Mouse (Mus musculus): Measurements from ENCODE around the gene Pphln1.
"Not testable (repeated sequence)": the region's sequence is repeated elsewhere in the genome, so short reads cannot be mapped to it uniquely, and the experiment has no call there.

Pphln1 gene

GRCm38 (mm10) chr15:93397826-93398698 is at the start of gene Pphln1, which contains the start of gene Zcrb1:
Pphln1 (plus strand) TSS chr15:93398350.
Zcrb1 (minus strand) TSS chr15:93398334.
- DNase-seq (ENCODE audit: low spot score), result peak; percentile 81

GRCm38 (mm10) chr15:93358346-93359095 is 39.6 kb upstream of the Pphln1 start:
- DNase-seq (ENCODE audit: low spot score), result no peak

- DNase-seq (ENCODE audit: low spot score), result no peak
Measured at GRCm38 (mm10) chr15:93365561-93365960, 32.6 kb upstream of the Pphln1 start.

GRCm38 (mm10) chr15:93368558-93368957 is 29.6 kb upstream of the Pphln1 start:
- no peak for DNase-seq (ENCODE audit: low spot score)

- no peak for DNase-seq (ENCODE audit: low spot score)
Measured at GRCm38 (mm10) chr15:93371838-93372237, 26.3 kb upstream of the Pphln1 start.

GRCm38 (mm10) chr15:93372525-93373119 is 25.5 kb upstream of the Pphln1 start:
- not testable (repeated sequence) for DNase-seq (ENCODE audit: low spot score)

- no peak for DNase-seq (ENCODE audit: low spot score)
Measured at GRCm38 (mm10) chr15:93375696-93376095, 22.5 kb upstream of the Pphln1 start.

GRCm38 (mm10) chr15:93379177-93379576 is 19.0 kb upstream of the Pphln1 start:
- no peak for DNase-seq (ENCODE audit: low spot score)

GRCm38 (mm10) chr15:93381337-93381736 is 16.8 kb upstream of the Pphln1 start:
- DNase-seq (ENCODE audit: low spot score), result no peak

GRCm38 (mm10) chr15:93397269-93397668 is 881 bp upstream of the Pphln1 start:
- DNase-seq (ENCODE audit: low spot score), result no peak

GRCm38 (mm10) chr15:93398699-93399540 is 770 bp downstream of the Pphln1 start:
- peak; percentile 4 for DNase-seq (ENCODE audit: low spot score)

GRCm38 (mm10) chr15:93401446-93401845 is 3.3 kb downstream of the Pphln1 start:
- DNase-seq (ENCODE audit: low spot score), result no peak

- DNase-seq (ENCODE audit: low spot score), result no peak
Measured at GRCm38 (mm10) chr15:93402730-93403129, 4.6 kb downstream of the Pphln1 start.

- DNase-seq (ENCODE audit: low spot score), result no peak
Measured at GRCm38 (mm10) chr15:93404849-93405248, 6.7 kb downstream of the Pphln1 start.

- DNase-seq (ENCODE audit: low spot score), result no peak
Measured at GRCm38 (mm10) chr15:93405446-93405986, 7.4 kb downstream of the Pphln1 start.

- DNase-seq (ENCODE audit: low spot score), result no peak
Measured at GRCm38 (mm10) chr15:93406492-93406891, 8.3 kb downstream of the Pphln1 start.

GRCm38 (mm10) chr15:93412445-93412844 is 14.3 kb downstream of the Pphln1 start:
- DNase-seq (ENCODE audit: low spot score), result no peak

GRCm38 (mm10) chr15:93414456-93414855 is 16.3 kb downstream of the Pphln1 start:
- DNase-seq (ENCODE audit: low spot score), result no peak

- DNase-seq (ENCODE audit: low spot score), result no peak
Measured at GRCm38 (mm10) chr15:93416300-93416699, 18.1 kb downstream of the Pphln1 start.

GRCm38 (mm10) chr15:93420596-93420995 is 22.4 kb downstream of the Pphln1 start:
- no peak for DNase-seq (ENCODE audit: low spot score)

GRCm38 (mm10) chr15:93422537-93422936 is 24.4 kb downstream of the Pphln1 start:
- DNase-seq (ENCODE audit: low spot score), result no peak
